Mouse (Mus musculus): Measurements from ENCODE around the gene Ankrd45. TPM values are rescaled to one million over a fixed set of nuclear protein-coding genes. Genes with fewer than 3 reads are reported as not detected.

Ankrd45 gene
- total RNA-seq (2023), result not detected

GRCm38 (mm10) chr1:161142531-161143159 is at the start of gene Ankrd45:
Gene Ankrd45 (plus strand): TSS chr1:161142691.

DNA sequence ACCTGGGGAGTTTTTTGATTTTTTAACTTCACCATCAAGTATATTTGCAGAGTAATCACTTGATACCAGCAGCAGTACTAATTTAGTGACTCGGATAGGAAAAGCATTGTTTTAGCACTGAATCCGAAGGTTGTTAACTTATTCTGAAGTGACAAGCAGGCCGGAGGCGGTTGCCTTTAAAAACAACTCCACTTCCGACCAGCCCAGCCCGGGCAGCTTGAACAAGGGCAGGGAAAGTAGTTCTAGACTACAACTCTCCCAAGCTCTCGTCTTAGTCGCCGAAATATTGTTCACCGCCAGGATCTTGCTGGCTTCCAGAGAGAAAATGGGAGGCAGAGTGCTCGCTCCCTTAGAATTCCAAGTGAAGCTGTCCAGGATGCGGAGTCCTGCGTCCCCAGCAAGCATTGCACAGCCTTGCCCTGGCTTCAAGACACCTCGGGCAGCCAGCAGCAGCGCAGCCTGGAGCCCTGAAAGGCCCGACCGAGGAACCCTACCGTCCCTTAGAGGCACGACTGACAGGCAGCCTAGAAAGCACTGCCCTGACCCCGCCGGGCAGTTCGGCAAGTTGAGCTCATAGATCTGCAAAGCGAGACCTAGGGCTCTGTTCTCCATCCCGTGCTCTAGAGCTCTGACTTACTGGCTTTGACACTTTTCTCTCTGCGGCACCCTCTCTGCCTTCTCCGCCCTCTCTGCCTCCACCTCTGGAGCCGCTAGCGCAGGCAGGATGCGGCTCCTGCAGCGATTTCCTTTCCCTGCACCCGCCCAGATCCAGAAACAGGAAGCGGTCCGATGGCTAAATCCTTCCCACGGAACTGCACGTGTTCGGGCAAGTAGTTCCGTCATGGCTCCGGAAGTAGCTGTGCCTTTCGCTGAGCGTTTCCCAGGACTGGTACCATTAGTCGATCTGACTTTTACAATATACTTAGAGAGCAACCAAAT is 11.5 kb upstream of the Ankrd45 start, which contains the start of gene Klhl20:
Gene Klhl20, minus strand, starts transcription at position 786 of the 939 bp plus-strand sequence.

DNA sequence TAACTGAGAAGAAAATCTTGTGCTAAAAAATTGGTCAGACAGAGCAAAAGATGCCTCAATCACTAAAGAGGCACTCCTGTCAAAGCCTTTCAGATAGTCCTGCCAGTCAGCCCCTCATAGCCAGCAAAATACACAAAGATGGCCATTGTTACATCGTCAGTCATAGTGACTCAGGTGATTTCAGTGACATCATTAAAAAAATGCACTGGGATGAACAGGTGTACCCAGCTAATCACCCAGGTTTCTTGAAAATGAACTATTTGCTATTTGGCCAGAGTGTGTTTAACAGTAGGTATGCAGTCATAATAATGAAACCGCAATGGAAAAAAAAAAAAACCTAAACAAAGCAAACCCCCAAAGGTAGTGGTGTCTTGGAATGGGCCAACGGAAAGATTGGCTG is 16.7 kb downstream of the Ankrd45 start, which contains the start of gene Tex50:
Gene Tex50, minus strand, starts transcription at position 101 of the 400 bp plus-strand sequence.

Other genes starting within 250 kb of the Ankrd45 start
- gene Rc3h1, start 236.3 kb upstream of the Ankrd45 start, total RNA-seq (2023), result 81.4 TPM
- 5.1 TPM for gene Serpinc1, start 164.1 kb upstream of the Ankrd45 start, total RNA-seq (2023)
- 29.9 TPM for gene Zbtb37, start 107.8 kb upstream of the Ankrd45 start, total RNA-seq (2023)
- gene Dars2, start 72.0 kb upstream of the Ankrd45 start, total RNA-seq (2023), result 12.9 TPM
- gene Cenpl, start 72.0 kb upstream of the Ankrd45 start, total RNA-seq (2023), result 12.5 TPM
- 22.7 TPM for gene Klhl20, start 11.2 kb upstream of the Ankrd45 start, total RNA-seq (2023)
- not detected for gene Tex50, start 16.6 kb downstream of the Ankrd45 start, total RNA-seq (2023)
- gene Prdx6, start 108.5 kb downstream of the Ankrd45 start, total RNA-seq (2023), result 410 TPM

All from CD4-positive naive resting alpha-beta T cell, adult 57 days (primary cell).